Mouse (Mus musculus): ENCODE results near the gene Wdr37. TPM values are rescaled to one million over a fixed set of nuclear protein-coding genes. Genes with fewer than 3 reads are reported as not detected.

Wdr37 gene
- polyA plus RNA-seq, 1 experiment from 2014 or later, result 21.0 TPM

- Histone ChIP-seq H3K36me3 (ENCODE audit: insufficient read depth, low read length) (peaks cover 34% of the 10 kb centered on the region), H3K27ac (ENCODE audit: low read length) (no peak overlapping the region), H3K4me3 (ENCODE audit: low read length) (no peak overlapping the region), H3K9me3 (ENCODE audit: low read length) (no peaks in the 10 kb centered on the region), H3K9ac (replicated peaks; ENCODE audit: low read length) (no peak overlapping the region), H3K4me1 (ENCODE audit: insufficient read depth, low read length) (no peaks in the 10 kb centered on the region), H3K4me2 (replicated peaks; ENCODE audit: low read depth, low read length) (no peak overlapping the region), H3K27me3 (ENCODE audit: insufficient read depth, low read length) (no peaks in the 10 kb centered on the region)
- no peak for ATAC-seq (ENCODE audit: low FRiP score, low TSS enrichment)
- 65% methylated on average over 5 of the region's 5 CpGs for WGBS
Observed at GRCm38 (mm10) chr13:8829784-8830183, 41.9 kb downstream of the Wdr37 start.

DNA sequence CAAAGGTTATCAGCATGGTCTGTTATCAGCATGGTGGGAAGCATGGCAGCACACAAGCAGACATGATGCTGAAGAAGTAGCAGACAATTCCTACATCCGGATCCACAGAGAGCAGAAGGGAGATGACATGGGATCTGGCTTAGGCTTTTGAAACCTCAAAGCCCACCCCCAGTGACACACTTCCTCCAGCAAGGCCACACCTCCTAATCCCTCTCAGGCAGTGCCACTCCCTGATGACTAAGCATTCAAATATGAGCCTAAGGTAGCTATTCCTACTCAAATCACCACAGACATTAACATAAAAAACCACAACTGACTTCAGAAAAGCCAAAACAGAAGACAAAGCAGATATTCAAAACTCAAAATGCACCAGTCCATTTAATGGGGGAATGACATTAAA, 42.8 kb downstream of the Wdr37 start:
- no peak overlapping the region for H3K4me2 ChIP-seq (replicated peaks; ENCODE audit: low read depth, low read length)
- whole genome bisulfite sequencing, result 100% methylated on average over 1 of the region's 1 CpGs
- no peaks in the 10 kb centered on the region for H3K27me3 ChIP-seq (ENCODE audit: insufficient read depth, low read length)
- no peaks in the 10 kb centered on the region for H3K4me1 ChIP-seq (ENCODE audit: insufficient read depth, low read length)
- ATAC-seq (ENCODE audit: low FRiP score, low TSS enrichment), result no peak
- H3K27ac ChIP-seq (ENCODE audit: low read length), result no peak overlapping the region
- no peak overlapping the region for H3K4me3 ChIP-seq (ENCODE audit: low read length)
- H3K9ac ChIP-seq (replicated peaks; ENCODE audit: low read length), result no peak overlapping the region
- no peaks in the 10 kb centered on the region for H3K9me3 ChIP-seq (ENCODE audit: low read length)
- H3K36me3 ChIP-seq (ENCODE audit: insufficient read depth, low read length), result peaks cover 25% of the 10 kb centered on the region

GRCm38 (mm10) chr13:8823546-8823945, 48.2 kb downstream of the Wdr37 start:
- Histone ChIP-seq H3K36me3 (ENCODE audit: insufficient read depth, low read length) (peaks cover 23% of the 10 kb centered on the region), H3K4me3 (ENCODE audit: low read length) (no peak overlapping the region), H3K9me3 (ENCODE audit: low read length) (no peaks in the 10 kb centered on the region), H3K4me1 (ENCODE audit: insufficient read depth, low read length) (0 out of 2 replicates have a peak, but pooled peaks cover 5% of the 10 kb centered on the region), H3K27me3 (ENCODE audit: insufficient read depth, low read length) (no peaks in the 10 kb centered on the region), H3K27ac (ENCODE audit: low read length) (no peak overlapping the region), H3K4me2 (replicated peaks; ENCODE audit: low read depth, low read length) (no peak overlapping the region), H3K9ac (replicated peaks; ENCODE audit: low read length) (no peak overlapping the region)
- 82% methylated on average over 8 of the region's 8 CpGs for WGBS
- ATAC-seq (ENCODE audit: low FRiP score, low TSS enrichment), result no peak

DNA sequence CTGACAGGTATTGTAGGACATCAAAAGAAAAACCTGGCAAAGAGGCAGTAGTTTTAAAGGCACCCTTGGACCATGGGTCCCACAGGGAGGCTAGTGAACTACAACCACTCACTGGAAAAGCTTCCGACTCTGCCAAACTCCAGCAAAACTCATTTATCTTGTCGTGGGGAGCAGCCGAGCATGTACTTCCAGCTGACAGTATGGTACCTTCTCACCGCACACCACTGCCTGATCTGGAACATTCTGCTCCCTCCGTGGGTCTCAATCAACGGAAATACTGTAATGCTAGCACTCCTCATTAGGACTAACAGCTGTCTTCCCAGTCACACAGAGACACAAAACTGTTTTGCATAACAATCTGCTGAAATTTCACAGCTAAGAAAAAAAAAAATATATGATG, 48.6 kb downstream of the Wdr37 start:
- Histone ChIP-seq H3K27ac (ENCODE audit: low read length) (no peak overlapping the region), H3K9me3 (ENCODE audit: low read length) (no peaks in the 10 kb centered on the region), H3K4me2 (replicated peaks; ENCODE audit: low read depth, low read length) (no peak overlapping the region), H3K27me3 (ENCODE audit: insufficient read depth, low read length) (no peaks in the 10 kb centered on the region), H3K4me3 (ENCODE audit: low read length) (no peak overlapping the region), H3K36me3 (ENCODE audit: insufficient read depth, low read length) (peaks cover 22% of the 10 kb centered on the region), H3K9ac (replicated peaks; ENCODE audit: low read length) (no peak overlapping the region), H3K4me1 (ENCODE audit: insufficient read depth, low read length) (0 out of 2 replicates have a peak, but pooled peaks cover 5% of the 10 kb centered on the region)
- 28% methylated on average over 6 of the region's 6 CpGs for WGBS
- peak; percentile 66; the same call in 1 of the 2 replicates for ATAC-seq (ENCODE audit: low FRiP score, low TSS enrichment)

GRCm38 (mm10) chr13:8822201-8822600, 49.5 kb downstream of the Wdr37 start:
- Histone ChIP-seq H3K9ac (replicated peaks; ENCODE audit: low read length) (no peak overlapping the region), H3K36me3 (ENCODE audit: insufficient read depth, low read length) (peaks cover 27% of the 10 kb centered on the region), H3K4me1 (ENCODE audit: insufficient read depth, low read length) (0 out of 2 replicates have a peak, but pooled peaks cover 5% of the 10 kb centered on the region), H3K27me3 (ENCODE audit: insufficient read depth, low read length) (no peaks in the 10 kb centered on the region), H3K27ac (ENCODE audit: low read length) (no peak overlapping the region), H3K4me2 (replicated peaks; ENCODE audit: low read depth, low read length) (no peak overlapping the region), H3K9me3 (ENCODE audit: low read length) (no peaks in the 10 kb centered on the region), H3K4me3 (ENCODE audit: low read length) (no peak overlapping the region)
- no peak for ATAC-seq (ENCODE audit: low FRiP score, low TSS enrichment)
- 78% methylated on average over 4 of the region's 4 CpGs for WGBS

DNA sequence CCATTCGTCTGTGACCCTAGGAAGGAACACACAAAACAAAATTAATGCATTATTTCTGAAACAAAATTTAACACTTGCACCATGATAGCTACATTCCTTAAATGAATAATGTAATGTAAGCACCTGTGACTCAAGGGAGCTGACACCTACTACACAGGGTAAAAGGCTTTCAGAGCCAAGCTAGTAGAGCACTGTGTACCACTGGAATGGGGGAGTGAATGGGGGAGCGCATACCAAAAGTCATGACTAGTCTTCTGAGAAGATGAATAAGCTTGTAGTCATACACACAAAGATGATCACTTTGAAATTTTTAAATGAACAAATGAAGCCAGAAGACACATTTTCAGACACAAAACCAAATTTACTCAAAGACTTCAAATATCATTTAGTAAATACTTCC, 65.8 kb downstream of the Wdr37 start:
- ATAC-seq (ENCODE audit: low FRiP score, low TSS enrichment), result no peak
- no peak overlapping the region for H3K9ac ChIP-seq (replicated peaks; ENCODE audit: low read length)

DNA sequence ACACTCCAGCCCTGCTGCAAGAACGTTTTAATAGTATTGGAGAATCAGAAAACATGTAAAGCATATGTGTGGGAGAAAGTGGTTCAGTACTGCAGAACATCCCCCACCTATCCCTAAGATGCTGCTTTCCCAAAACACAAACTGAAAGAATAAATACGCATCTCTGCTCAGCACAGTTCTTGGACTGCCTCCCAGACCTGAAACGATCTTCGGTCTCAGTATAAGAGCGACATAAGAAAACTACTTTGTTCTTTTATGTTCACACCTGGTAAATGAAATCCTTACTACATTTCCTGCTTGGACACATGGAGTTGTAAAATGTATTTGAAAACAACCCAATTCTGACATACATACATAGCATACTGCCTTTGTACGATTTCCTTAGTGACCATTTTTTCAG, 71.1 kb downstream of the Wdr37 start:
- Histone ChIP-seq H3K27me3 (ENCODE audit: insufficient read depth, low read length) (no peaks in the 10 kb centered on the region), H3K4me3 (ENCODE audit: low read length) (no peak overlapping the region), H3K36me3 (ENCODE audit: insufficient read depth, low read length) (peaks cover 6% of the 10 kb centered on the region; the same call in 1 of the 2 replicates), H3K9me3 (ENCODE audit: low read length) (no peaks in the 10 kb centered on the region), H3K9ac (replicated peaks; ENCODE audit: low read length) (no peak overlapping the region), H3K4me2 (replicated peaks; ENCODE audit: low read depth, low read length) (no peak overlapping the region), H3K27ac (ENCODE audit: low read length) (no peak overlapping the region), H3K4me1 (ENCODE audit: insufficient read depth, low read length) (no peaks in the 10 kb centered on the region)
- 74% methylated on average over 6 of the region's 6 CpGs for WGBS
- ATAC-seq (ENCODE audit: low FRiP score, low TSS enrichment), result no peak

More for the DNA sequence above, 65.8 kb downstream of the Wdr37 start:
- Histone ChIP-seq H3K27me3 (ENCODE audit: insufficient read depth, low read length) (no peaks in the 10 kb centered on the region), H3K4me3 (ENCODE audit: low read length) (no peak overlapping the region), H3K36me3 (ENCODE audit: insufficient read depth, low read length) (peaks cover 10% of the 10 kb centered on the region; the same call in 1 of the 2 replicates), H3K4me2 (replicated peaks; ENCODE audit: low read depth, low read length) (no peak overlapping the region), H3K27ac (ENCODE audit: low read length) (no peak overlapping the region), H3K4me1 (ENCODE audit: insufficient read depth, low read length) (no peaks in the 10 kb centered on the region), H3K9me3 (ENCODE audit: low read length) (no peaks in the 10 kb centered on the region)
- 96% methylated on average over 2 of the region's 2 CpGs for WGBS

DNA sequence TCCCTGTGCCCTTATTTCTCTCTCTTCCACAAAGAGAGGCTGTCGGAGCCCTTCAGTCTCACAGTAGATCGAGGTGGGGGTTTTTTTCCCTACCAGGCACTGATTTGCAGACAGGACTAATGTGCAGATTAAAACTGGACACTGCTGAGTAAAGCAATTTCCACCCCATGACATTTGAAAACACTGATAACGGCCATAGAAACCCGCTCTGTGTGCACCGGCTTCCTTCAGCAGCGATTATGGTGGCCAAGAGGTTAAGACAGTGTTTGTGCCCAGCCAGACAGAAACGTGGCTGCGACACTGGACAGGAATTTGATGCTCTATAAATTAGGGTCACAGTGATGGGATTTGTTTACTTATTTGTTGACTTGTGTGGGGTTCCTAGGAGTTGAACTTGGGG, 78.5 kb downstream of the Wdr37 start:
- Histone ChIP-seq H3K36me3 (ENCODE audit: insufficient read depth, low read length) (no peaks in the 10 kb centered on the region), H3K4me2 (replicated peaks; ENCODE audit: low read depth, low read length) (no peak overlapping the region), H3K27me3 (ENCODE audit: insufficient read depth, low read length) (no peaks in the 10 kb centered on the region), H3K27ac (ENCODE audit: low read length) (no peak overlapping the region), H3K9me3 (ENCODE audit: low read length) (no peaks in the 10 kb centered on the region), H3K9ac (replicated peaks; ENCODE audit: low read length) (no peak overlapping the region), H3K4me3 (ENCODE audit: low read length) (no peak overlapping the region), H3K4me1 (ENCODE audit: insufficient read depth, low read length) (no peaks in the 10 kb centered on the region)
- ATAC-seq (ENCODE audit: low FRiP score, low TSS enrichment), result no peak
- WGBS, result 61% methylated on average over 8 of the region's 8 CpGs

DNA sequence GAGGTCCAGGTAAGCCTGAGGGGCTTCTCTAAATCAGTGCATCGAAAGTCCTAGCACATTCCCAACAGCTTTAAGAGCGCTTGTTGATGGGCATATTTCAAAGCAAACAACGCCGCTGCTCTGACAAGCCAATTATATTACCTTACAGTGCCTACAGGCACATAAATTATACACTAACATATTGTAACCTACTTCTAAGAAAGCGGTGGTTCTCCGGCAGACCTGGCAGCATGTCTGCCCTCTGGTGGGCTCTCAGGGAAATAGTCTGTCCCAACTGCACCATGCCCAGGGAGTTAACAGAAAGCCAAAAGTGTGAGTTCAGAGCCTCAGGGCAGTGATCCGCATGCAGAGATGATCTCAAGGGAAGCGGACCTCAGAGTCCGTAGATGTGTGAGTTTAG, 86.5 kb downstream of the Wdr37 start:
- no peak overlapping the region for H3K27ac ChIP-seq (ENCODE audit: low read length)
- no peaks in the 10 kb centered on the region for H3K9me3 ChIP-seq (ENCODE audit: low read length)
- H3K4me1 ChIP-seq (ENCODE audit: insufficient read depth, low read length), result no peaks in the 10 kb centered on the region
- H3K36me3 ChIP-seq (ENCODE audit: insufficient read depth, low read length), result no peaks in the 10 kb centered on the region
- ATAC-seq (ENCODE audit: low FRiP score, low TSS enrichment), result peak; percentile 66; the same call in 1 of the 2 replicates
- H3K4me3 ChIP-seq (ENCODE audit: low read length), result no peak overlapping the region
- no peak overlapping the region; the same call in 1 of the 2 replicates for H3K4me2 ChIP-seq (replicated peaks; ENCODE audit: low read depth, low read length)
- H3K27me3 ChIP-seq (ENCODE audit: insufficient read depth, low read length), result no peaks in the 10 kb centered on the region
- 25% methylated on average over 9 of the region's 9 CpGs for WGBS
- H3K9ac ChIP-seq (replicated peaks; ENCODE audit: low read length), result no peak overlapping the region

DNA sequence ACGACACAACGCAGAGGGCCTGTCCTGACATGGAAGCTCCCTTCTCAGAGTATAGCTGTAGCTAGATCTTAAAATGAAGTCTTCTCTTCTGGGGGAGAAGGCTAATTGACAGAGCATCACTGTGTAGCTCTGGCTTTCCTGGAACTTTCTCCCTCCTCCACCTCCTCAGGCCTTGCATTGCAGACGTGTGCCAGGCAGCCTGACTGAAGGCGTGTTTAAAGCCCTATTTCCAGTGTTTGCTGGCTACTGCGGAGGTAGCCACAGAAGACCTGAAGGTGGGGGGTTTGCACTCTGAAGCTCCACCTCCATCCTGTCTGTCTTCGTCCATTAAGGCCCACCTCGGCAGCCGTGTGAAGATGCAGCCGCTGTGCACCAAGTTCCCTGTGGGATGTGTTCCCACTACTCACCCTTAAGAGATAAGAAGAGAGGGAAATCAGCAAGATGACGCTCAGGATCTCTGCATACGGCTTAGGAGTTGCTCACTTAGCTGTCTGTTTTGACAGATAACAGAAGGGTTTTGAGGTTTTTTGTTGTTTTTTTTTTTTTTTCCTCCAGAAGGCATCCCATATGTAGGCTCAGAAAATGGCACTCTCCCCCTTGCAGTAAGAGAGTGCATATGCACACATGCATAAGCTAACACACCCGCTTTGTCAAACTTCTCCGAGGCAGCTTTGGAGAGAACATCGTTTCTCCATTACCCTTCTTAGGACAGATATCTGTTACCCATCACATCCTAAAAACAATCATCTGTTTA, 87.2 kb downstream of the Wdr37 start:
- no peak overlapping the region for H3K4me2 ChIP-seq (replicated peaks; ENCODE audit: low read depth, low read length)
- 79% methylated on average over 14 of the region's 14 CpGs for WGBS
- H3K4me1 ChIP-seq (ENCODE audit: insufficient read depth, low read length), result no peaks in the 10 kb centered on the region
- no peaks in the 10 kb centered on the region for H3K27me3 ChIP-seq (ENCODE audit: insufficient read depth, low read length)
- H3K4me3 ChIP-seq (ENCODE audit: low read length), result no peak overlapping the region
- H3K9me3 ChIP-seq (ENCODE audit: low read length), result no peaks in the 10 kb centered on the region
- no peak for ATAC-seq (ENCODE audit: low FRiP score, low TSS enrichment)
- no peak overlapping the region for H3K27ac ChIP-seq (ENCODE audit: low read length)
- H3K36me3 ChIP-seq (ENCODE audit: insufficient read depth, low read length), result no peaks in the 10 kb centered on the region
- H3K9ac ChIP-seq (replicated peaks; ENCODE audit: low read length), result no peak overlapping the region

Measured in kidney, embryonic 16.5 days (tissue).